Mouse (Mus musculus) hematopoietic stem cell, adult 5-6 weeks (primary cell): ENCODE measurements around the gene Gm10283. TPM values are rescaled to one million over a fixed set of nuclear protein-coding genes. Genes with fewer than 3 reads are reported as not detected.

ENCODE experiments used
- ATAC-seq, 2 experiments: fragments of 125-278 bp in 1 of 2; replicated peaks in 1 of 2; 2 replicates each; pipeline ENCODE4 v1.8.0; 2016 to 2017; ENCODE audit warnings: inconsistent platforms in 2 of 2, mild to moderate bottlenecking in 2 of 2, moderate number of reproducible peaks in 2 of 2, low read depth in 1 of 2, moderate TSS enrichment in 1 of 2; ENCODE audit not compliant: low FRiP score in 2 of 2, poor library complexity in 2 of 2, severe bottlenecking in 2 of 2, insufficient read depth in 1 of 2, low TSS enrichment in 1 of 2
- total RNA-seq: library from RNA; stranded (forward); fragments of 172-1452, 232-1000 nt; gene quantifications from 2 replicates; pipeline ENCODE4 v1.2.3, GENCODE M21; 2017

Gene Gm10283
- total RNA-seq, 1 experiment from 2014 or later = not detected

DNA sequence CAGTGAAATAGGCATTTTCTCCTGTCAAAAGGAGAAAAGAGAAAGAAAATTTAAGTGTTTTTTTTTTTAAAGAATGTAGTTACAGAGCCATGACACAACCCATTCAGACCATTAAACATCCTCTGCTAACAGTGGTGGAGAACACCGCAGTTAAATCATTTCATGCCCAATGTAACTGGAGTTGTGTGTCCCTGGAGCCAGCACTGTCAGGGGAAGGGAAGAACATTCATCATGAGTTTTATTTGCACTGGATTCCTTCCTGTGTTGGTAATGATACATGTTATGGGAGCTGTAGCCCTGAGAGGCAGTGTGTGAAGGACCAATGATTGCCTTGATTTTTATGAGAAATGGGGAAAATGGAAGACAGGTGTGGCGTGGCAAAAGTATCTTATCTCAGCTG, 116.4 kb downstream of the Gm10283 start:
- no peak for ATAC-seq

Other genes starting within 250 kb of the Gm10283 start
- not detected in 2 replicates for gene Aadat, start 2.7 kb upstream of the Gm10283 start, total RNA-seq
- 1.1 and 2.2 TPM in 2 replicates for gene Mfap3l, start 129.6 kb upstream of the Gm10283 start, total RNA-seq